Mouse (Mus musculus) megakaryocyte, embryonic 14.5 days (primary cell): Measurements from ENCODE around the gene Fam160b1.

Experiments
- FLI1 ChIP-seq: IDR thresholded peaks from 2 replicates; pipeline ENCODE4 v1.6.1; 2012; ENCODE audit warnings: low read length, inconsistent platforms, mixed read lengths
- GATA1 ChIP-seq: IDR thresholded peaks from 3 replicates; pipeline ENCODE4 v1.6.1; 2012; ENCODE audit warnings: mixed read lengths, low read length, inconsistent platforms, borderline replicate concordance

- TF ChIP-seq GATA1 = no peak
- no peak for TF ChIP-seq FLI1
Observed at GRCm38 (mm10) chr19:57362586-57362985, 2.1 kb downstream of the Fam160b1 start.
